Mouse (Mus musculus) C2C12 (cell line): ENCODE data around the gene Slc6a19.

ENCODE experiments used
- CTCF ChIP-seq: IDR thresholded peaks from one replicate; pipeline ENCODE4 v1.5.1; 2011; ENCODE audit not compliant: control insufficient read depth, insufficient read depth, insufficient read length
- MAX ChIP-seq: IDR thresholded peaks from one replicate; pipeline ENCODE4 v1.6.1; 2011; ENCODE audit warnings: mild to moderate bottlenecking, control low read depth

DNA sequence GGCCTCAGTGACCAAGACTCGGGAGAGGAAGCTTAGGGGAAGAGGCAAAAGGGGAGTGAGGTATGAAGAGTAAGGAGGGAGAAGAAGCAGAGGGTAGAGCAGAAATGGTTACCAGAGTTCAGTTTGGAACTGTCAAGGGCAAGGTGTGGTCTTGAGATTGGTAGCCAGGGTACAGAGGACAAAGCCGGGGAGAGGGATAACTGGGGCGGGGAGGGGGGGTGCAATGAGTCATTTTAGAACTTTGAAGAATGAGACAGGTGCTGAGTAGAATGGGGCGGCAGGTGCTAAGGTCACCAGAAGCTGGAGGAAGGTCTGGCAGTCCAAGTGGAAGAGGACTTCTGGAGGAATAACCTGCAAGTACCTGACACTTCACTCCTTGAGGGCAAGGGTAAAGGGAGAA is 8.5 kb upstream of the Slc6a19 start:
- TF ChIP-seq CTCF (no peak), MAX (no peak)
